Mouse (Mus musculus): Measurements from ENCODE around the gene Dus1l.
A peak's percentile ranks its signal among the peaks of the same experiment; 100 is the strongest.
"Not testable (repeated sequence)": the region's sequence is repeated elsewhere in the genome, so short reads cannot be mapped to it uniquely, and the experiment has no call there.

Dus1l gene

GRCm38 (mm10) chr11:120819556-120819955 is 23.4 kb upstream of the Dus1l start:
- DNase-seq (ENCODE audit: low read depth, low spot score): no peak

DNA sequence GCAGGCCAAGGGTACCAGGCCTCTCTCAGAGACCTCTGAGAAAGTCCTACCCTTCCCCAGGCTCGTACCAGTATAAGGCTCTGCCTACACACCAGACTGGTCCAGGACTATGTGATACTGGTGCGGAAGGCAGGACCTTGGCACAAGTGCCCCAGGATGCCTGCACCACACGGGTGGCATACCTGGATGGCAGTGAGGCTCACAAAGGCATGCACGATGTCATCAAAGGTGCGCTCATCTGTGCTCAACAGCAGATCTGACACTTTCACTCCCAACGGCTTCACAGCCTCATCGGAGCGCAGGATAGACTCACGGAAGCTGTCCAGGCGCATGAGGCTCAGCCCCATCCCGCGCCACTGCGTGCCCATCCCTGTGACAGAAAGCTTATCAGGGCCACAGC is 22.0 kb upstream of the Dus1l start:
- no peak for DNase-seq (ENCODE audit: low read depth, low spot score)

DNA sequence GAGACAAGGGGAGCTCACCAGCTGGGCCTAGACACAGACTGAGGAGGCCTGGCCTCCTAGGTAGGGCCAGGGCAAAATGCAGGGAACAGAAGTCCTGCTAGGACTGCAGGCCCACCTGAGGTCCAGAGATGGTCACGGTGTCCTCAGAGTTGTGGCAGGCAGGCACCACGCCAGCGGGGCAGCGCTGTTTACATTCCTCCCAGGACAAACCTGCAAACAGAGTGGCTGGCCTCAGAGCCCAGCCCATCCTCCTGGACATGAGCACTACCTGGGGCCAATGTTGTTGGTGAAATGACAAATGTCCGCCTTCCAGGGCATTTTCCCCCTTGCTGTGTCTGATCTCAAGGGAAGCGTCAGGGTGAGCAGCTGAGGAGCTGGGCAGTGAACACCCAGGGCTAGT is 21.2 kb upstream of the Dus1l start:
- DNase-seq (ENCODE audit: low read depth, low spot score): no peak

GRCm38 (mm10) chr11:120812068-120812467 is 15.9 kb upstream of the Dus1l start:
- DNase-seq (ENCODE audit: low read depth, low spot score): no peak

DNA sequence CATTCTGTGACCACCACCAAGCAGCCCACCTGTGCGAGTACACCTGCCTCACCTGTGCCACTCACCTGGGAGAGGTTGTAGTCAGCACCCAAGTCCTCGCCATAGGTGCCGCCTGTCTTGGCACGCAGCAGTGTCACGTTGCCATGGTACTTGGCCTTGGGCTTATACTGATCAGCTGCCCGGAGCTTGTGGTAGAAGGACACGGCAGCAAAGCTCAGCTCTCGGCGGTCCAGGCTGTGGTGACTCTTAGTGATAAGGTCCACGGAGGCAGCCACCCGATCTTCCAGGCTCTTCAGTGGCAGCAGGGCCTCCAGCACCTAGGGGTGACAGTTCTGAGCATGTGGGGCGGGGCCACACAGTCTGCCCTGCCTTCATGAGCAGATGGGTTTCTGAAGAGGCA is 11.8 kb upstream of the Dus1l start:
- no peak for DNase-seq (ENCODE audit: low read depth, low spot score)

- peak; percentile 64 for DNase-seq (ENCODE audit: low read depth, low spot score)
These were observed 9.4 kb upstream of the Dus1l start for GRCm38 (mm10) chr11:120805375-120806298.

DNA sequence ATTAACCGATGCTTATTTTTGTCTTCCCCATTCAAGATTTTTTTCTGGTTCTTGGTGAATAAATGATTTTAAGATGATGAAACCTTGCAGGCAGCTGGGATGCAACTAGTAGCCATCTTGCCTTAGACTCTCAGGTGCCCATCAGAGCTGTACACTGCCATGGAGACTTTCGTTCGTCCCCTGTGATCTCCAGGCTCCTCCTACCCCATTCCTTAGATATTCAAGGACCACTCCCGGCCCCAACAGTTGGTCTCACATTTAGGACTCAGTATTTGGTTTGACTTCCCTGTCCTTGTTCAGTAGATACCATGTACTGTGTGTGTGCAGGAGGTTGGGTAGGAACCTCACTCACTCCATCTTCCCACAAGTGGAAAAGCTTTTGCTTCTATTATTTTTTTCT is 8.6 kb upstream of the Dus1l start:
- DNase-seq (ENCODE audit: low read depth, low spot score): peak; percentile 37

- DNase-seq (ENCODE audit: low read depth, low spot score): no peak
These were observed 8.1 kb upstream of the Dus1l start for GRCm38 (mm10) chr11:120804274-120804673.

DNA sequence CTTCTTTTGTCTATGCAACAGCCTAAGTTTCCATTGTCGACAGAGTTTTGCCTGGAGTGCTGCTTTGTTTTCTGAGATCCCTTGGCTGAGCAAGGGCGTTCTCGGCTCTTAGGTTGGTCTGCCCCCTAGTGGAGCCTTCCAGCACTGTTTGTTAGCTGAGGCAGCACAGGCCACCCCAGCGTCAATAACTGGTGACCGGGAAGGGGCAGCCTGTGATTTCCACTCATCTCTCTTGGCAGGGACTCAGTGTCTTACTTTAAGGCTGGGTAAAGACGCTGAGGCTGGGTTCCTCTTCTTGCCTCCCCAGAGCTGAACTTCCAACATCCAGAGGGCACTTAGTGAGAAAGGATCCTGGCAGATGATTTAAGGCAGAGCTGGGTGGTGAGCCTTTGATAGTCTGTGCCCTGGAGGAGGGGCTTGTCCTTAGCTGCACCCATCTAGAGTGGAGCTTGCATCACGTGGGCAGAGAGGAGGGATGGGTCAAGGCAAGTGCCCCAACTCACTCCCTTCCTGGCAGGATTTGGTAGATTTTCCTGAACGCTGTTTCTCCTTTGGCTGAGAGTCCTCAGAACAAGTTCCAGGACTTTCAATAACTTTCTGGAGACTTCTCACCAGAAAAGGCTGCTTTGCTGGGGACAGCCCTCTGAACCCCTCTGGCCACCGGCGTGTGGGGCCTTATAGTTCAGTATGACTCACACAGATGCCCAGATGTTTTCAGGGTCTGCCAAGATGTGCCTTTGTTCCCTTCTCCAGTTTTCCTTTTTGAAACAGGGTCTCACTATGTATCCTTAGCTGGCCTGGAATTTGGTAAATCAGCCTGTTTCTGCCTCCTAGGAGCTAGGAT is 4.1 kb upstream of the Dus1l start:
- DNase-seq (ENCODE audit: low read depth, low spot score): peak; percentile 96

GRCm38 (mm10) chr11:120799316-120799890 is 3.2 kb upstream of the Dus1l start:
- DNase-seq (ENCODE audit: low read depth, low spot score): no peak

DNA sequence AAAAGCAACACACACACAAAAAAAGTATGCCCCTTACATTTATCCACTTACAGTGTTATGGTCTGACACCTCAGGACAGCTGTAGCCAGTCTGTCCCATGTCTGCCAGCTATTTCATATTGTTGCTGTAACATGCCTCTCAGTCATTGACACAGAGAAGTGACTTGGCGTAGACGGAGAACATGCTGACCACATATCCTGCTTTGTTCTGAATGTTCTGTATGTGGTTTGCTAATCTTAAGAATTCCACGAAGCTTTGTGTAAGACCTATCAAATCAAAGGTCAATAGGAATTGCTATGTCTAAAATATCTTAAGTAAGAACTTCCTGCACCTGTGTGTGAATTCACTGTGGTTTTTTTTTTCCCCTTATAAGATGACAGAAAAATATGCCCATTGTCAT is 2.0 kb upstream of the Dus1l start:
- DNase-seq (ENCODE audit: low read depth, low spot score): no peak

DNA sequence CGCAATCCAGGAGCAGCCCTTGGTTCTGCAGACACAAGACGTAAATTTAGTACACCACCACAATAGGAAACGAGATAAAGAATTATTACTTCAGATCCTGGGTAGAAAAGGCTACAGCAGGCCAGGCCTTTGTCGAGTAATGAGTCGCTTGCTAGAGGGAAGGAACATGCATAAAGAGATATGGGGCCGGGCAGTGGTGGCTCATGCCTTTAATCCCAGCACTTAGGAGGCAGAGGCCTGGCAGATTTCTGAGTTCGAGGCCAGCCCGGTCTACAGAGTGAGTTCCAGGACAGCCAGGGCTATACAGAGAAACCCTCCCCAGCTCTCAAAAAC is 377 bp upstream of the Dus1l start:
- no peak for DNase-seq (ENCODE audit: low read depth, low spot score)

- no peak for DNase-seq (ENCODE audit: low read depth, low spot score)
These were observed 3.6 kb downstream of the Dus1l start for GRCm38 (mm10) chr11:120792652-120793051.

DNA sequence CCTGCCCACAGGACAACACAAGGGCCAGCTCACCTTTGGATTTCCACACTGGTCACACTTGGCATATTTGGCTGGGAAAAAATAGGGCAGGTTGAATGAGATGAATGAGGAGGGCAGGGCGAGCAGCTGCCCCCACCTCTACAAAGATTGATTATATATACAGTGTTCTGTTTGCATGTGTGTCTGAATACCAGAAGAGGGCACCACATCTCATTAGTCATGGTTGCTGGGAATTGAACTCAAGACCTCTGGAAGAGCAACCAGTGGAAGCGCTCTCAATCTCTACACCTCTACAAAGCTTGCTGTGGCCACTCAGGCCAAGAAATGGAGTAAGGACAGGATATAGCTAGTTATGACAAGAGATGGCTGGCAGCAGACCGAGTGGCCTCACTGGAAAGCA is 6.4 kb downstream of the Dus1l start:
- no peak for DNase-seq (ENCODE audit: low read depth, low spot score)

DNA sequence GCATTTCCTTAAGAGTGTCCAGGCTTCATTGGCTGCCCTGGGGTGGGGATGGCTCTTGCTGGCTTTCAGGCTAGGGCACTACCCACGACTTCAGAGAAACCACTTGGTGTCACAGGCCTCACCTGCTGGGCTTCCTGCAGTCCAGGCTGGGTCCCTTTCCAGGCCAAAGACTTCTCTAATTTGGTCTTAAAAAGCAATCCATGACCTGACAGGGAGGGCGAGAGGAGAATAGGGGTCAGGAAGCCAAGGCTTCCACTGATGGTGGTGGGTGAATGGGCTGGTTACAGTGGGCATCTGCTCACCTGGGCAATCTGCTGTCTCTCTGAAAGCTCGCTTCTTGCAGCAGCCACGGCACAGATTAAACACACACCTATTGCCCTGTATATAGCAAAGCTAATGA is 6.8 kb downstream of the Dus1l start:
- no peak for DNase-seq (ENCODE audit: low read depth, low spot score)

DNA sequence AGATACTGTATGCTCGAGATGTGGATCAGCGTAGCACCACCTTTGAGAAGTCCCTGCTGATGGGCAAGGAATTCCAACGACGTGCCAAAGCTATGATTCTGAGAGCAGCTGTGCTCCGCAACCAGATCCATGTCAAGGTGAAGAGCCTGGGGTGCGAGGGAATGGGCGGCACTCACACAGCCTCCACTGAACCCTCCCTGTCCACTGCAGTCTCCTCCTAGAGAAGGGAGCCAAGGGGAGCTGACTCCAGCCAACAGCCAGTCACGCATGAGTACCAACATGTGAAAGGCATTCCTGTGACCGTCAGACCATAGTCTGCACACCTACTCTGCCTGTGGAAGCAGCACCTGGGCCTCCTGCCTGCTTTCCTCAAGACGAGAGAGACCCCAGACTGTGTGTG is 7.7 kb downstream of the Dus1l start:
- DNase-seq (ENCODE audit: low read depth, low spot score): not testable (repeated sequence)

- no peak for DNase-seq (ENCODE audit: low read depth, low spot score)
These were observed 11.1 kb downstream of the Dus1l start for GRCm38 (mm10) chr11:120785145-120785544.

GRCm38 (mm10) chr11:120784064-120784791 is 12.0 kb downstream of the Dus1l start, which contains the start of the genes Rfng and Gps1:
TSS of gene Rfng (minus strand) at chr11:120784207.
TSS of gene Gps1 (plus strand) at chr11:120784272.
- peak; percentile 84 for DNase-seq (ENCODE audit: low read depth, low spot score)

GRCm38 (mm10) chr11:120783426-120784063 is 12.7 kb downstream of the Dus1l start:
- peak; percentile 32 for DNase-seq (ENCODE audit: low read depth, low spot score)

DNA sequence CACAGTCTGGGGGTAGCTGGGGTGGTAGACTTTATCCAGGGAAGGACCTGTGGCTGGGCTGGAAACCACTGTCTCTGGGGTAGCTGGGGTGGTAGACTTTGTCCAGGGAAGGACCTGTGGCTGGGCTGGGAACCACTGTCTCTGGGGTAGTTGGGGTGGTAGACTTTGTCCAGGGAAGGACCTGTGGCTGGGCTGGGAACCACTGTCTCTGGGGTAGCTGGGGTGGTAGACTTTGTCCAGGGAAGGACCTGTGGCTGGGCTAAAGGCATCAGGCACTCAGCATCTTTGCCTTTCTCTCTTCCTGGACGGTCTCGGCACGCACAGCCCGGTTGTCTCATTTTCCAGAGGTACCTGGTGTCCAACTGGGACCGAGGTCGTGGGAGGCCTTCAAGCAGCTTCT is 14.8 kb downstream of the Dus1l start:
- not testable (repeated sequence) for DNase-seq (ENCODE audit: low read depth, low spot score)

DNA sequence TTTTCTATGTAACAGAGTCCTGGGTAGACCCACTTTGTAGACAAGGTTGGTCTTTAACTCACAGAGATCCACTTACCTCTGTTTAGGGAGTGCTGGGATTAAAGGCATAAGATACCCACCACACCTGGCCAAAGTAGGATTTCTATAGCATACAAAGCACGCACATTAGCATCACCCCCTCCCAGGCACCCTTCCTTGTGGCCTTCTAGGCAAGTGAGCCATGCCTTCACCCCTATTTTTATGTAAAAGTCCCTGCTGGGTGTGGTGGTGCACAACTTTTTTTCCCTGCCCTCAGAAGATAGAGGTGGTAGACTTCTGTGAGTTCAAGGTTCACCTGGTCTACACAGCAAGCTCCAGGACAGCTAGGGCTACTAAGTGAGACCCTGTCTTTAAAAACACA is 16.3 kb downstream of the Dus1l start:
- DNase-seq (ENCODE audit: low read depth, low spot score): peak; percentile 71

Data from R1 (cell line).